Mouse (Mus musculus) heart, embryonic 16.5 days (tissue): Measurements from ENCODE around the gene Mbip. TPM values are rescaled to one million over a fixed set of nuclear protein-coding genes. Genes with fewer than 3 reads are reported as not detected.

ENCODE experiments used
- polyA plus RNA-seq: library from polyadenylated mRNA; unstranded; fragments of >200 nt; fragmentation: Nextera tagmentation; extraction: Ambion mirVana; gene quantifications from 2 replicates; pipeline ENCODE4 v1.2.1, GENCODE M21; 2015

Gene Mbip
- polyA plus RNA-seq, 1 experiment from 2014 or later: 23.9 TPM

Other genes starting within 250 kb of the Mbip start
- 1.1 and 8.1 TPM in 2 replicates for gene Nkx2-1, start 191.0 kb upstream of the Mbip start, polyA plus RNA-seq